Mouse (Mus musculus): ENCODE data around the gene 1700029P11Rik.
A peak's percentile ranks its signal among the peaks of the same experiment; 100 is the strongest.

DNA sequence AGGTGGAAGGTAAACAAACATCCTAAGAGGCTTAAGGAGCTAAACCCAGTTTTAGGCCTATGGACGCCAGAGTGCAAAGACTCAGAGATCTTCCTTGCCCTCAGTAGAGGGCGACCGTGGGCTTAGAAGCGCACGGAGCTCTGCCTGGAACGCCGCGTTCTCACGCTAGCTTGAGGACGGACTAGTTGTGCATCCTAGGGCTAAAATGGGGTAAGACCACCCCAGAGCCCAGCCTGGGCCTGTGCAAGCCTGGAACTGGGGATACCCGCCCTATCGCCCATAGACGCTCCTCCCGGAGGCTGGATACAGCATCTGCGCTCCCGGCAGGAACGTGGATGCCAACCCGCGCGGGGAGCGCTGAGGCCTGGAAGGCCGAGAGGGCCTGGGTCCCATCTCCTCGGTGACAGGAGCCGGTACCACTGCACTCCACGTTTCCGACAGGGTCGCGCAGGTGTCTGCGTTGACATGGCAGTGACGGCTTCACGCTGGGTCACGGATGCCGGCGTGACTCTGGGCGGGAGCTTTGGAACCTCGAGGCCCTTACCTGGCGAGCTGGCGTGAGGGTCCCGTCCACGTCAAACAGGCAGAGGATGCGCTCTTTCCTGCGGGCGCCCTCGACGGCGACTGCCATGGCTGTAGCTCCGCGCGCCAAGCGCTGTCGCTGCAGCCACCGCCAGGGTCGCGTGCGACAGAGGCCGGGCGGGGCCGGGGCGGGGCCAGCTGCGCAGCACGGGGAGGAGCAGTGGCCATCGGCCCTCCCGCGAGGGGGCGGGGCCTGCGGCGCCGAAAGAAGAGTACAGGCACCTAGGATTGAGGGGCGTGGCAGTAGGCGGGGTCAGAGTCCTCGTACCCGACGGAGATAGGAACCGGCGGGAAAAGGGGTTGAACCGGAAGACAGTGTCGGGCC is 19.9 kb upstream of the 1700029P11Rik start, which contains the start of gene Pmm1:
- TF ChIP-seq CTCF (IDR thresholded peaks at IDR 0.05; ENCODE audit: borderline replicate concordance, extremely low read depth, insufficient read depth, insufficient read length) (peak; percentile 79), POLR2A (IDR thresholded peaks at IDR 0.05; ENCODE audit: borderline replicate concordance, extremely low read depth, insufficient read depth, insufficient read length, poor library complexity, severe bottlenecking) (peak; percentile 52)
